17 mouse cellular contexts compared by ENCODE assay signal in genomic region chr6:91917716-91918115, GRCm38 (mm10). TPM values are rescaled to one million over a fixed set of nuclear protein-coding genes. Genes with fewer than 3 reads are reported as not detected.
"Had no signal": no experiment of that assay in that cellular context is flagged by ENCODE, and none has a peak within 500 bp of the region (broad histone marks: within the 10 kb centered on the region; RNA-seq: fewer than 3 reads in every experiment).

No protein-coding gene starts in this region.

- H3K4me1 ChIP-seq: liver, embryonic 13.5 days; liver, embryonic 15.5 days; lung, embryonic 15.5 days; midbrain, embryonic 13.5 days; midbrain, embryonic 15.5 days; neural tube, embryonic 12.5 days had no signal

- H3K9me3 ChIP-seq: liver, embryonic 13.5 days; liver, embryonic 15.5 days; lung, embryonic 15.5 days; midbrain, embryonic 13.5 days; midbrain, embryonic 15.5 days; neural tube, embryonic 12.5 days had no signal

- ATAC-seq: liver, postnatal 0 days; lung, postnatal 0 days; midbrain, embryonic 13.5 days; midbrain, embryonic 15.5 days had no signal

- H3K36me3 ChIP-seq: liver, embryonic 13.5 days; liver, embryonic 15.5 days; lung, embryonic 15.5 days; midbrain, embryonic 13.5 days; midbrain, embryonic 15.5 days; neural tube, embryonic 12.5 days had no signal

- DNase-seq: liver, embryonic 13.5 days; liver, postnatal 0 days; lung, adult 2 months; lung, postnatal 14 days; lung, postnatal 36 days; spleen, adult 18-20 months; thymus, adult 18-20 months; thymus, postnatal 14 days; thymus, postnatal 36 days had no signal

- H3K27me3 ChIP-seq: liver, embryonic 13.5 days; liver, embryonic 15.5 days; lung, embryonic 15.5 days; midbrain, embryonic 13.5 days; midbrain, embryonic 15.5 days; neural tube, embryonic 12.5 days had no signal

- H3K4me3 ChIP-seq: liver, embryonic 13.5 days; liver, embryonic 15.5 days; lung, embryonic 15.5 days; midbrain, embryonic 13.5 days; midbrain, embryonic 15.5 days; neural tube, embryonic 12.5 days had no signal

- H3K27ac ChIP-seq: liver, embryonic 13.5 days; liver, embryonic 15.5 days; lung, embryonic 15.5 days; macrophage; midbrain, embryonic 13.5 days; midbrain, embryonic 15.5 days; neural tube, embryonic 12.5 days had no signal

RNA-seq across cellular contexts. Expression of gene 4930590J08Rik, which starts 15.1 kb away (rescaled TPM):
- total RNA-seq: monocyte, adult 5-6 weeks had no signal
- polyA plus RNA-seq: liver, embryonic 13.5 days had no signal
